Comparison of ENCODE assay signal across 21 mouse cellular contexts in the genomic region with DNA sequence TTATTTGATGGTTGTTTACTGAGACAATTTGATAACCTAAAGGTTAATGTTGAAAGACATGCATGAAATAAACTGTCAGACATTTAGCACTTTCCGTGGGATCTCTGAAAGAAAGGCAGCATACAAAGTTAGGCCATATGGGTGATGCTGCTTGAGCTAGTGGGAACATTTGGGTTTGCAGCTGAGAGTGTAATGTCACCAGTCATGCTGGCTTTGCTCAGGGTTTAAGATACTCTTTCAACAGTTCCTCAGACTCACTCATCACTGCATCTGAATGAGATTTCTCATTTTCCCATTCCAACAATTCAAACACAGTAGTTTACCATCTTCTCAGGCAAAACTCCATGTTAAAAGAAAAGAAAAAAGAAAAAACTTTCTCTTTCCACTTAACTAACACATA.
"Had no signal": no experiment of that assay in that cellular context is flagged by ENCODE, and none has a peak within 500 bp of the region (broad histone marks: within the 10 kb centered on the region; RNA-seq: fewer than 3 reads in every experiment).

No protein-coding gene starts in this region.

- H3K4me3 ChIP-seq: limb, embryonic 10.5 days; limb, embryonic 13.5 days; liver, embryonic 12.5 days; liver, embryonic 15.5 days; lung, embryonic 15.5 days; megakaryocyte, embryonic 14.5 days; midbrain, embryonic 10.5 days; midbrain, embryonic 13.5 days; stomach, embryonic 15.5 days had no signal

- H3K4me2 ChIP-seq: limb, embryonic 13.5 days; liver, embryonic 12.5 days; liver, embryonic 15.5 days; lung, embryonic 15.5 days; midbrain, embryonic 13.5 days; stomach, embryonic 15.5 days had no signal

- ATAC-seq: intestine, postnatal 0 days; liver, embryonic 12.5 days; midbrain, embryonic 13.5 days; midbrain, embryonic 16.5 days had no signal

- H3K36me3 ChIP-seq: limb, embryonic 10.5 days; limb, embryonic 13.5 days; liver, embryonic 12.5 days; liver, embryonic 15.5 days; lung, embryonic 15.5 days; midbrain, embryonic 10.5 days; midbrain, embryonic 13.5 days; stomach, embryonic 15.5 days had no signal

- H3K9me3 ChIP-seq: limb, embryonic 10.5 days; limb, embryonic 13.5 days; liver, embryonic 12.5 days; liver, embryonic 15.5 days; lung, embryonic 15.5 days; megakaryocyte, embryonic 14.5 days; midbrain, embryonic 10.5 days; midbrain, embryonic 13.5 days; stomach, embryonic 15.5 days had no signal

- H3K27me3 ChIP-seq: limb, embryonic 13.5 days; liver, embryonic 12.5 days; liver, embryonic 15.5 days; lung, embryonic 15.5 days; megakaryocyte, embryonic 14.5 days; midbrain, embryonic 13.5 days; stomach, embryonic 15.5 days had no signal

- H3K4me1 ChIP-seq: limb, embryonic 10.5 days; limb, embryonic 13.5 days; liver, embryonic 12.5 days; liver, embryonic 15.5 days; lung, embryonic 15.5 days; megakaryocyte, embryonic 14.5 days; midbrain, embryonic 10.5 days; midbrain, embryonic 13.5 days; stomach, embryonic 15.5 days had no signal

- H3K9ac ChIP-seq: limb, embryonic 13.5 days; liver, embryonic 12.5 days; liver, embryonic 15.5 days; lung, embryonic 15.5 days; midbrain, embryonic 13.5 days; stomach, embryonic 15.5 days had no signal

- DNase-seq: kidney, adult 2 months; kidney, postnatal 25 days; liver; lung, adult 18-20 months; lung, postnatal 10 days; lung, postnatal 36 days; right cerebral cortex, postnatal 14 days; spleen, adult 18-20 months; thymus, postnatal 36 days had no signal

- H3K27ac ChIP-seq: kidney, postnatal 0 days; limb, embryonic 10.5 days; limb, embryonic 13.5 days; liver, embryonic 12.5 days; liver, embryonic 15.5 days; lung, embryonic 15.5 days; midbrain, embryonic 10.5 days; midbrain, embryonic 13.5 days; stomach, embryonic 15.5 days had no signal
